ENCODE assay signal across 8 mouse cellular contexts in the genomic region with DNA sequence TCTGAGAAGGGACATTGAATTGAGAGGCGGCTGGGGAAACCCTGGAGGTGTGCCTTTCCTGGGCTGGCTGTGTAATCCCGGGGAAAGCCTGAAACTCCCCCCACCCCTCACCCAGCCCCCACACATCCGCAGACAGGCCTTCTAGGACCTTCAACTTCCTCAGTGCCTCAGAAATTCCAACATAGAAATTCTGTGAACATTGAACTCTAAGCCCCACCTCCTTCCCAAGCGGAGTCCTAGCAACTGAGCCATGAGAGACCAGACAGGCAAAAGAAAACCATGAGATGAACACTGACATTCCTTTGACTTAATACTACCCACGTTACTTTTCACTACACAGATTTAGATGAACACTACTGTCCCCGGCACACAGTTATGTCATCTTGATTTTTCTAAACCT.
A peak's percentile ranks its signal among the peaks of the same experiment; 100 is the strongest.
DNase-seq lines count a peak whose midpoint lies in the region; ATAC-seq and TF ChIP-seq lines count a peak whose summit lies in the region.

No protein-coding gene starts in this region.

- H3K27ac ChIP-seq in liver, postnatal 0 days (ENCODE audit: low read depth): no peak overlapping the region
- peak overlapping the region; percentile 74 for H3K27ac ChIP-seq in embryonic facial prominence, embryonic 14.5 days (replicated peaks; ENCODE audit: low read depth, low read length)
- H3K27ac ChIP-seq in kidney, embryonic 16.5 days (ENCODE audit: low read length): peak overlapping the region; percentile 92

- no peak overlapping the region for H3K4me3 ChIP-seq in liver, postnatal 0 days (ENCODE audit: low read depth, low read length)
- H3K4me3 ChIP-seq in embryonic facial prominence, embryonic 14.5 days (ENCODE audit: low read depth, low read length): no peak overlapping the region
- no peak overlapping the region for H3K4me3 ChIP-seq in kidney, embryonic 16.5 days (ENCODE audit: low read length)

- no peaks in the 10 kb centered on the region; the same call in 1 of the 2 replicates for H3K4me1 ChIP-seq in liver, postnatal 0 days (ENCODE audit: insufficient read depth)
- peaks cover 23% of the 10 kb centered on the region for H3K4me1 ChIP-seq in embryonic facial prominence, embryonic 14.5 days (ENCODE audit: control insufficient read depth, insufficient read depth, low read length)
- H3K4me1 ChIP-seq in kidney, embryonic 16.5 days (ENCODE audit: insufficient read depth, low read length): peaks cover 46% of the 10 kb centered on the region

- no peak; the same call in 1 of the 2 replicates for ATAC-seq in liver, postnatal 0 days
- ATAC-seq in embryonic facial prominence, embryonic 14.5 days (ENCODE audit: low read depth): peak; percentile 72
- peak; percentile 77 for ATAC-seq in kidney, embryonic 16.5 days (ENCODE audit: low FRiP score, low TSS enrichment)
- ATAC-seq in megakaryocyte, adult 5-6 weeks (ENCODE audit: poor library complexity, severe bottlenecking): no peak

- TF ChIP-seq EP300 in liver, postnatal 0 days (IDR thresholded peaks at IDR 0.05; ENCODE audit: low read depth): no peak

- 51% methylated on average over 6 of the region's 6 CpGs for WGBS in liver, postnatal 0 days (ENCODE audit: insufficient replicate concordance)
- WGBS in embryonic facial prominence, embryonic 14.5 days: 11% methylated on average over 6 of the region's 6 CpGs
- 7% methylated on average over 6 of the region's 6 CpGs for WGBS in kidney, embryonic 16.5 days

- no peak overlapping the region for H3K4me2 ChIP-seq in liver, postnatal 0 days (ENCODE audit: low read depth, low read length)
- 0 out of 2 replicates have a peak overlapping the region, but pooled peaks have one; percentile 8 for H3K4me2 ChIP-seq in embryonic facial prominence, embryonic 14.5 days (ENCODE audit: low read depth, low read length)
- H3K4me2 ChIP-seq in kidney, embryonic 16.5 days (replicated peaks; ENCODE audit: low read depth, low read length): no peak overlapping the region

- no peaks in the 10 kb centered on the region for H3K9me3 ChIP-seq in liver, postnatal 0 days (ENCODE audit: low read length)
- H3K9me3 ChIP-seq in embryonic facial prominence, embryonic 14.5 days (ENCODE audit: control insufficient read depth, low read length): peaks cover 8% of the 10 kb centered on the region
- no peaks in the 10 kb centered on the region; the same call in 1 of the 2 replicates for H3K9me3 ChIP-seq in kidney, embryonic 16.5 days (ENCODE audit: low read length)

- H3K27me3 ChIP-seq in liver, postnatal 0 days (ENCODE audit: insufficient read depth, low read length): no peaks in the 10 kb centered on the region
- no peaks in the 10 kb centered on the region for H3K27me3 ChIP-seq in embryonic facial prominence, embryonic 14.5 days (replicated peaks; ENCODE audit: control insufficient read depth, insufficient read depth, low read length)
- no peaks in the 10 kb centered on the region for H3K27me3 ChIP-seq in kidney, embryonic 16.5 days (ENCODE audit: insufficient read depth, low read length)

- DNase-seq in liver: peak; percentile 34
- DNase-seq in liver, postnatal 0 days: no peak
- peak; percentile 86 for DNase-seq in embryonic facial prominence, embryonic 14.5 days (ENCODE audit: low spot score)
- DNase-seq in retina, postnatal 1 day: peak; percentile 67
- no peak for DNase-seq in thymus, adult 18-20 months
- DNase-seq in ovary, postnatal 36 days (ENCODE audit: low spot score): no peak

- no peak overlapping the region for H3K9ac ChIP-seq in liver, postnatal 0 days (replicated peaks)
- H3K9ac ChIP-seq in embryonic facial prominence, embryonic 14.5 days (ENCODE audit: low read depth, low read length): no peak overlapping the region
- H3K9ac ChIP-seq in kidney, embryonic 16.5 days (replicated peaks; ENCODE audit: low read length): no peak overlapping the region; the same call in 1 of the 2 replicates

- TF ChIP-seq CTCF in liver, postnatal 0 days (IDR thresholded peaks at IDR 0.05; ENCODE audit: low read depth): no peak

- no peaks in the 10 kb centered on the region for H3K36me3 ChIP-seq in liver, postnatal 0 days (replicated peaks; ENCODE audit: insufficient read depth, low read length)
- H3K36me3 ChIP-seq in embryonic facial prominence, embryonic 14.5 days (ENCODE audit: control insufficient read depth, insufficient read depth, low read length): no peaks in the 10 kb centered on the region; the same call in 1 of the 2 replicates
- peaks cover 2% of the 10 kb centered on the region; the same call in 1 of the 2 replicates for H3K36me3 ChIP-seq in kidney, embryonic 16.5 days (ENCODE audit: insufficient read depth, low read length)

Comparison
In these comparisons a context has a peak if more than half of its experiments do, and no peak if none do; other contexts are left out.
1. DNase-seq: peak in liver (single experiment), embryonic facial prominence, embryonic 14.5 days (single experiment) and retina, postnatal 1 day (single experiment); none in liver, postnatal 0 days (single experiment), thymus, adult 18-20 months (0 of 2) and ovary, postnatal 36 days (single experiment).
2. ATAC-seq: peak in embryonic facial prominence, embryonic 14.5 days (single experiment) and kidney, embryonic 16.5 days (single experiment); none in liver, postnatal 0 days (single experiment) and megakaryocyte, adult 5-6 weeks (single experiment).